Comparison of ENCODE assay signal across 15 mouse cellular contexts in genomic region chr9:31983759-31984586, GRCm38 (mm10).
DNase-seq lines count a peak whose midpoint lies in the region; ATAC-seq lines count a peak whose summit lies in the region.
"Had no signal": no experiment of that assay in that cellular context is flagged by ENCODE, and none has a peak within 500 bp of the region (broad histone marks: within the 10 kb centered on the region; RNA-seq: fewer than 3 reads in every experiment).

No protein-coding gene starts in this region.

- H3K36me3 ChIP-seq in kidney, embryonic 16.5 days (ENCODE audit: insufficient read depth, low read length): no peaks in the 10 kb centered on the region
- H3K36me3 ChIP-seq in kidney, embryonic 14.5 days (ENCODE audit: control insufficient read depth, insufficient read depth, low read length): no peaks in the 10 kb centered on the region
- H3K36me3 ChIP-seq in heart, embryonic 10.5 days: no peaks in the 10 kb centered on the region
- H3K36me3 ChIP-seq: midbrain, embryonic 12.5 days; neural tube, embryonic 12.5 days had no signal

- H3K9ac ChIP-seq in kidney, embryonic 16.5 days (replicated peaks; ENCODE audit: low read length): no peak overlapping the region
- H3K9ac ChIP-seq in kidney, embryonic 14.5 days (ENCODE audit: low read depth, low read length): no peak overlapping the region
- H3K9ac ChIP-seq: liver, embryonic 14.5 days; midbrain, embryonic 12.5 days; neural tube, embryonic 12.5 days had no signal

- H3K27me3 ChIP-seq in kidney, embryonic 16.5 days (ENCODE audit: insufficient read depth, low read length): no peaks in the 10 kb centered on the region
- no peaks in the 10 kb centered on the region for H3K27me3 ChIP-seq in kidney, embryonic 14.5 days (ENCODE audit: control insufficient read depth, insufficient read depth, low read length)
- no peaks in the 10 kb centered on the region for H3K27me3 ChIP-seq in heart, embryonic 10.5 days (ENCODE audit: insufficient read depth, poor library complexity, severe bottlenecking)
- H3K27me3 ChIP-seq: midbrain, embryonic 12.5 days; neural tube, embryonic 12.5 days had no signal

- no peaks in the 10 kb centered on the region for H3K9me3 ChIP-seq in kidney, embryonic 16.5 days (ENCODE audit: low read length)
- no peaks in the 10 kb centered on the region for H3K9me3 ChIP-seq in kidney, embryonic 14.5 days (ENCODE audit: control insufficient read depth, low read length)
- no peaks in the 10 kb centered on the region for H3K9me3 ChIP-seq in heart, embryonic 10.5 days
- H3K9me3 ChIP-seq: midbrain, embryonic 12.5 days; neural tube, embryonic 12.5 days had no signal

- no peak overlapping the region for H3K4me3 ChIP-seq in kidney, embryonic 16.5 days (ENCODE audit: low read length)
- H3K4me3 ChIP-seq in kidney, embryonic 14.5 days (ENCODE audit: low read length): no peak overlapping the region
- H3K4me3 ChIP-seq in heart, embryonic 10.5 days: no peak overlapping the region
- H3K4me3 ChIP-seq: midbrain, embryonic 12.5 days; neural tube, embryonic 12.5 days had no signal

- H3K27ac ChIP-seq in kidney, embryonic 16.5 days (ENCODE audit: low read length): peak overlapping the region; percentile 31; the same call in 1 of the 2 replicates
- no peak overlapping the region for H3K27ac ChIP-seq in kidney, embryonic 14.5 days (ENCODE audit: low read depth, low read length)
- H3K27ac ChIP-seq in heart, embryonic 10.5 days: peak overlapping the region; percentile 60
- H3K27ac ChIP-seq: liver, embryonic 14.5 days; midbrain, embryonic 12.5 days; neural tube, embryonic 12.5 days; stomach, postnatal 0 days had no signal

- peaks cover 4% of the 10 kb centered on the region; the same call in 1 of the 2 replicates for H3K4me1 ChIP-seq in kidney, embryonic 16.5 days (ENCODE audit: insufficient read depth, low read length)
- H3K4me1 ChIP-seq in kidney, embryonic 14.5 days (ENCODE audit: control insufficient read depth, insufficient read depth, low read length): peaks cover 11% of the 10 kb centered on the region
- H3K4me1 ChIP-seq in heart, embryonic 10.5 days: peaks cover 33% of the 10 kb centered on the region
- H3K4me1 ChIP-seq: midbrain, embryonic 12.5 days; neural tube, embryonic 12.5 days had no signal

- no peak for ATAC-seq in kidney, embryonic 16.5 days (ENCODE audit: low FRiP score, low TSS enrichment)
- ATAC-seq in kidney, embryonic 14.5 days (ENCODE audit: low FRiP score, low TSS enrichment): no peak

- 52% methylated on average over 12 of the region's 12 CpGs for WGBS in kidney, embryonic 16.5 days
- 51% methylated on average over 12 of the region's 12 CpGs for WGBS in kidney, embryonic 14.5 days
- 40% methylated on average over 12 of the region's 12 CpGs for WGBS in heart, embryonic 10.5 days

- H3K4me2 ChIP-seq in kidney, embryonic 16.5 days (replicated peaks; ENCODE audit: low read depth, low read length): no peak overlapping the region
- no peak overlapping the region for H3K4me2 ChIP-seq in kidney, embryonic 14.5 days (replicated peaks; ENCODE audit: low read depth, low read length)
- H3K4me2 ChIP-seq: midbrain, embryonic 12.5 days; neural tube, embryonic 12.5 days had no signal

- peak; percentile 24 for DNase-seq in adrenal gland, postnatal 10 days
- no peak for DNase-seq in adrenal gland, postnatal 25 days
- peak; percentile 36 for DNase-seq in heart, embryonic 10.5 days (ENCODE audit: low spot score)
- DNase-seq in kidney, postnatal 25 days: peak; percentile 20 to 46
- DNase-seq in thymus, postnatal 4 days: no peak
- DNase-seq in left cerebral cortex, adult 11 months (ENCODE audit: low spot score): no peak
- DNase-seq: cerebellum, adult 18-20 months; left cerebral cortex, postnatal 4 days; spleen, adult 18-20 months had no signal

Comparison
In these comparisons a context has a peak if more than half of its experiments do, and no peak if none do; other contexts are left out.
1. DNase-seq: peak in adrenal gland, postnatal 10 days (single experiment), heart, embryonic 10.5 days (single experiment) and kidney, postnatal 25 days (2 of 2); none in adrenal gland, postnatal 25 days (single experiment), thymus, postnatal 4 days (single experiment) and left cerebral cortex, adult 11 months (single experiment).